Mouse (Mus musculus): ENCODE results near the gene Rgs13. TPM values are rescaled to one million over a fixed set of nuclear protein-coding genes. Genes with fewer than 3 reads are reported as not detected.

Gene Rgs13
- 1 to 10 TPM; 1.9 to 2.0 TPM for total RNA-seq (2021)
- long read RNA-seq, experiment 1, partial matches to known transcripts: 0 of 1 reads
- long read RNA-seq, experiment 1, other reads (novel, unspliced or antisense): 0 of 1 reads
- long read RNA-seq, experiment 2, partial matches to known transcripts: 0 of 2 reads
- long read RNA-seq, experiment 2, other reads (novel, unspliced or antisense): 0 of 2 reads

- no peak for DNase-seq (ENCODE audit: low spot score in 2 of 2)
- intact Hi-C loops (cut with DNase I): no loop called here
These were observed at the start of gene Rgs13 for GRCm38 (mm10) chr1:144177166-144177565. Rgs13 (minus strand) TSS chr1:144177372.

- intact Hi-C loops (cut with DNase I): no loop called here
- no peak for DNase-seq (ENCODE audit: low spot score in 2 of 2)
These were observed 38.1 kb upstream of the Rgs13 start for GRCm38 (mm10) chr1:144215230-144215629.

GRCm38 (mm10) chr1:144210912-144211311, 33.7 kb upstream of the Rgs13 start:
- intact Hi-C loops (cut with DNase I): no loop called here
- DNase-seq (ENCODE audit: low spot score in 2 of 2): no peak

DNA sequence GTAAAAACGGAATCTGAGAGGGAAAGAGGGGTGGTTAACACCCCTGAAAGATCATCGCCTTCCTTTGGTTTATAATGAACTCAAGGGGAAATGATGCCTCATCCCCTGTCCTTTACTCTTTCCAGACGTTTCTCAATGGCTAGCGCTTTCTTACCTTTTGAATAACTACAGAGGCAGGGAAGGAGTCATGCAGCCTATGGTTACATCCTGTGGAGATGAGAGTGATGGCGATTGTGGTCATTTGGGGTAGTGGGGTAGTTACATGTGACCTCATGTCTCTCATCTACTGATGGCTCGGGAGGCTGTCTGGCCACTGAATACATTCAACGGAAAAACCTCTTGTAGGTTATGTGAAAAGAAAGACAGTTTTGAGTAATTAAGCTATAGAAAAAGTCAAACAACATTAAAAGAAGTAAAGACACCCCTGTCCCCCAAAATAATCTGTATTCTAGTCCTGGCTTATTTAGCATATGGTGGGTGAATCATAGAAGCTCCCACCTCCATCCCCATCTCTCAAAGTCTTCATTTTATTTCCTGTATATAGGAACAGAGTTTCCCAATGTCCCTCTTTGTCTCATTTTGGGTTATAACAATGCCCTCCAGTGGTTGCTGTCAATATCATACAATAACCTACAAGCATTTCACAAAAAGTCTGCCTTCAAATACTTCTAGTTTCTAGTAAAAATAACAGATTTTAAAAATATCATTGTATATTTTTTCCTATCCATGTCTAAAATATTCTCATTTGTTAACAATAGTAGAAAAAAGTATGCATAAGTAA, 29.3 kb upstream of the Rgs13 start:
- DNase-seq (ENCODE audit: low spot score in 2 of 2): no peak
- intact Hi-C loops (cut with DNase I): no loop called here

GRCm38 (mm10) chr1:144204766-144205165, 27.6 kb upstream of the Rgs13 start:
- no peak for DNase-seq (ENCODE audit: low spot score in 2 of 2)
- intact Hi-C loops (cut with DNase I): no loop called here

DNA sequence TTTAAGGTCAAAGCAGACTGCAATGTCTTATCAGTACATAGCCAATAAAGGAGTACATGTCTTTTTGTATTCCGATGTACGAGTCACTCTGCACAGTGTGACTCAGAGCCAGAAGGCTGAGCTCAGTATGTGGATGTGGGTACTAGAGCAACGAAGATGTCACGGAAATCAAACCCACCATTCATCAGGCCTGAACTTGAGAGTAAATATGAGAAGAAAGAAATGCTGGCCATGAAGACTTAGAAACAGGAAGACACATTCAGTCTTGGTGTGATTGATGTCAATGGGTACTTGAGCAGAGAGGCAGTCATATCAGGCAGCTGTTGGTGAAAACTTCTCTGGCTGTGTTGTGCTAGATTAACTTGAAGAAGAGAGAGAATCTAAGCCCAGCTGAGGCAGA, 25.8 kb upstream of the Rgs13 start:
- DNase-seq (ENCODE audit: low spot score in 2 of 2): no peak
- intact Hi-C loops (cut with DNase I): no loop called here

DNA sequence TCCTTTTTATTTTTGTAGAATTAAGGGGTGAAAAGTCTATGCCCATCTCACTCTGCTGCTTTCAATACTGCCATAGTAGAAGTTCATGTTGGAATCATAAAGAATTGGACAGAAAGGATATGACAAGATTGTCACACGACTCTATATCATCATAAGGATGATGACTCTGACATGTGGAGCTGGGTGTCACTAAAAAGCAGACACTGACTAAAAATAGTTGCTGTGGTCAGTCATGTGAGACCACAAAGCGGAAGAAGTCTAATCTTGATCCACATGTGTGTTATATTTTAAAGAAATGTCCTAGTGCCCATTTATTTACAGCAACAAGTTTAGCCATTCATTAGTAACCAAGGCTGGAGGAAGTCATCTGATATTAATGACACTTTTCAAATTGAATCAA, 23.3 kb upstream of the Rgs13 start:
- no peak for DNase-seq (ENCODE audit: low spot score in 2 of 2)
- intact Hi-C loops (cut with DNase I): no loop called here

DNA sequence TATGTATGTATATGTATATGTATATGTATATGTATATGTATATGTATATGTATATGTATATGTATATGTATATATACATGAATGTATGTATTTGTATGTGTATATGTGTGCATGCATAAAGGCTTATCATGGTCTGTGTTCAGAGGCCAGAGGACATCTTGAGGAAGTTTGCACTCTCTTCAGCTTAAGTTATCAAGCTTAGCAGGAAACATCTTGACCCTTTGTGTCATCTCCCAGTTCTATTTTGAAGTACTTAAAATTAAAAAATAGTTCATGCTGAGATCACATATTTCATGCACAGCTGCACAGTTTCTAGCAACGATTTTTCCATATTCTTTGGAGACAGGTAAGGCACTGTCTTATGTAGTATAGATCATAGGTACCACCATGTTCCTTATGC, 22.4 kb upstream of the Rgs13 start:
- intact Hi-C loops (cut with DNase I): loop anchor here (5.0 kb wide), 1 partner anchor 397 kb away; no protein-coding TSS in a partner anchor
- no peak for DNase-seq (ENCODE audit: low spot score in 2 of 2)

- peak; percentile 49 to 75 for DNase-seq (ENCODE audit: low spot score in 2 of 2)
- intact Hi-C loops (cut with DNase I): loop anchor here (5.0 kb wide), 1 partner anchor 395 kb away; no protein-coding TSS in a partner anchor
These were observed 20.5 kb upstream of the Rgs13 start for GRCm38 (mm10) chr1:144197684-144198083.

GRCm38 (mm10) chr1:144186655-144187396, 9.7 kb upstream of the Rgs13 start:
- no peak for DNase-seq (ENCODE audit: low spot score in 2 of 2)
- intact Hi-C loops (cut with DNase I): loop anchor here (10.0 kb wide), 1 partner anchor 182 kb away; the partner anchor contains the start of gene Rgs2

GRCm38 (mm10) chr1:144184955-144185715, 8.0 kb upstream of the Rgs13 start:
- intact Hi-C loops (cut with DNase I): loop anchor here (10.0 kb wide), 1 partner anchor 180 kb away; the partner anchor contains the start of gene Rgs2
- DNase-seq (ENCODE audit: low spot score in 2 of 2): no peak

DNA sequence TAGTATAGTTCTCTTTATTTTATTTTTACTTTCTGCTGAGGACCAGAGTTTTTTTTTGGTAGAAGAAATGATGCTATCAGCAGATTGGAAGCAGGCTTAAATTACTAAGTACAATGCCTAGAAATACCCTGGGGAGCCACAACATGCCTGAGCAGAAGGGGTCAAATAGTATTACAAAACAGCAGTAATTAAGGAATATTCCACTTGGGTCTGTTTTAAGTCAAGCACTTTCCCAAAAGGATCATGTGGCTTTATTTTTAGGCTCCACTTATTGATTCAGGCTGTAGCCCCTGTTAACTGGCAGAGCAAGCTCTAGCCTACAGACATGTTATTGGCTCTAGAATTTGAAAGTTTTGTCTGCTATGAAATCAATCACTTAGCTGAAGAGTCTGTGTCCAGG, 6.5 kb upstream of the Rgs13 start:
- intact Hi-C loops (cut with DNase I): loop anchor here (10.0 kb wide), 1 partner anchor 179 kb away; the partner anchor contains the start of gene Rgs2
- no peak for DNase-seq (ENCODE audit: low spot score in 2 of 2)

DNA sequence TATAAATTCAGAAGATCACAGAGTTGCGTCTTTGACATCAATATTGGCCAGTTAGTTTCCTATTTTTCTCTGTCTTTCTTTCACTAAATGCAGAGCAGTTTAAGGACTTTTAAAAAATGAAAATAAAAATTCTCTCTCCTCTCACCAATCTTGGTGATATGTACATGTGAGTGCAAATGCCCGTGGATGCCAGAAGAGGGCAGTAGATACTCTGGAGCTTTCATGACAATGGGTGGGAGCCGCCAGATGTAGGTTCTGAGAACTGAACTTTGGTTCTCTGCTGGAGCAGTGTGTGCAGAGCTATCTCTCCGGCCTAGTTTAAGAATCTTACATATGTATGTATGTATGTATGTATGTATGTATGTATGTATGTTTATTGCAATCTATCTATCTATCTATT, 2.4 kb upstream of the Rgs13 start:
- intact Hi-C loops (cut with DNase I): no loop called here
- DNase-seq (ENCODE audit: low spot score in 2 of 2): no peak

GRCm38 (mm10) chr1:144178281-144178957, 1.2 kb upstream of the Rgs13 start:
- no peak for DNase-seq (ENCODE audit: low spot score in 2 of 2)
- intact Hi-C loops (cut with DNase I): no loop called here

DNA sequence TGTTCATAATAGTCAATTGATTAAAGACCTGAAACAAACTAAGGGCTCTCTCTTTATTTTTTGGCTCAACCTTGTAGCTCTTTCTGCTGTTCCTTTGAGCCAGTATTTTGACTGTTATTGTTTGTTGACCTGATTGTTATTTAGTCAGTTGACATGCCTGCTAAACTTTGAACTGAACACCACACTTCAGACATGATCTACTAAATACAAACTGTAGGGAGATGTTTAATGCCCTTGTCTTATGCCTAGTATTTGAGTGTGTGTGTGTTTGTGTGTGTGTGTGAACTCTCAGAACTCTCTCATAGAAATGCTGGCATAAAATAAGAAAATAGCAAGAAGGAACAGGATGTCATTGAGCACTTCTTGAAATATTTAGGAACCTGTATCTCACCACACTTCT, 448 bp upstream of the Rgs13 start:
- intact Hi-C loops (cut with DNase I): no loop called here
- no peak for DNase-seq (ENCODE audit: low spot score in 2 of 2)

GRCm38 (mm10) chr1:144174760-144175159, 2.4 kb downstream of the Rgs13 start:
- intact Hi-C loops (cut with DNase I): no loop called here
- DNase-seq (ENCODE audit: low spot score in 2 of 2): no peak

GRCm38 (mm10) chr1:144173568-144174036, 3.6 kb downstream of the Rgs13 start:
- intact Hi-C loops (cut with DNase I): no loop called here
- DNase-seq (ENCODE audit: low spot score in 2 of 2): no peak

GRCm38 (mm10) chr1:144168921-144169320, 8.3 kb downstream of the Rgs13 start:
- intact Hi-C loops (cut with DNase I): no loop called here

DNA sequence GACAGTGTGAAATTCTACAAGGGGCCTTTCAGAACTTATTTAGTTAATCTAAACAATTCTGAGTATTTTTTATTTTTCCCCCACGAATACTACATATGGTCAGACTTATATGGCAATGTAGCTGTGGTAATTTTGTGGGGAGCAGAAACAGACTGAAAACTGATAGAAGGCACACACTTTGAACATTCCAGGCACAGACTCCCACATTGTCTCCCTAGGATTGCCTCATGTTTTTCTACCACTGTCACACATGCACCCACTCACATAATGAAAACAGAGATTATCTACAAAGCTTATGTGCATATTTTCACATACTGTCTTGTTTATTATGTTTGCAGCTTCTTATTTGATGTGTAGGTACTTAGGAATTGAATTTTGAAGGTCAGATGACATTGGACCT, 9.4 kb downstream of the Rgs13 start:
- intact Hi-C loops (cut with DNase I): loop anchor here (2.0 kb wide), 1 partner anchor 39 kb away; no protein-coding TSS in a partner anchor
- DNase-seq (ENCODE audit: low spot score in 2 of 2): no peak

More at GRCm38 (mm10) chr1:144168921-144169320, 8.3 kb downstream of the Rgs13 start:
- DNase-seq (ENCODE audit: low spot score in 2 of 2): no peak
